Mouse (Mus musculus) thymus, adult 2 months (tissue): ENCODE measurements around the gene Fkrp.

Source experiments
- CTCF ChIP-seq: fragments of 200-500 bp; IDR thresholded peaks from 2 replicates; pipeline ENCODE4 v1.5.1; 2012; ENCODE audit warnings: mild to moderate bottlenecking, control low read depth, low read length, moderate library complexity, borderline replicate concordance; ENCODE audit not compliant: control insufficient read depth, poor library complexity, insufficient read depth; ENCODE audit errors: extremely low read depth
- POLR2A ChIP-seq: fragments of 200-500 bp; IDR thresholded peaks from 2 replicates; pipeline ENCODE4 v1.6.1; 2012; ENCODE audit warnings: mild to moderate bottlenecking, low read length, control low read depth, moderate library complexity; ENCODE audit not compliant: control insufficient read depth, poor library complexity, insufficient read depth; ENCODE audit errors: extremely low read depth

- TF ChIP-seq CTCF (no peak), POLR2A (no peak)
Measured at GRCm38 (mm10) chr7:16859902-16860651, 43.5 kb upstream of the Fkrp start.
